Mouse (Mus musculus) cerebellum, postnatal 10 days (tissue): Measurements from ENCODE around the gene Pip5kl1.

Experiments
- DNase-seq, 2 experiments: peaks; one replicate each; pipeline ENCODE4 v3.0.0; 2021; ENCODE audit warnings: mixed read lengths in 2 of 2

Gene Pip5kl1

DNA sequence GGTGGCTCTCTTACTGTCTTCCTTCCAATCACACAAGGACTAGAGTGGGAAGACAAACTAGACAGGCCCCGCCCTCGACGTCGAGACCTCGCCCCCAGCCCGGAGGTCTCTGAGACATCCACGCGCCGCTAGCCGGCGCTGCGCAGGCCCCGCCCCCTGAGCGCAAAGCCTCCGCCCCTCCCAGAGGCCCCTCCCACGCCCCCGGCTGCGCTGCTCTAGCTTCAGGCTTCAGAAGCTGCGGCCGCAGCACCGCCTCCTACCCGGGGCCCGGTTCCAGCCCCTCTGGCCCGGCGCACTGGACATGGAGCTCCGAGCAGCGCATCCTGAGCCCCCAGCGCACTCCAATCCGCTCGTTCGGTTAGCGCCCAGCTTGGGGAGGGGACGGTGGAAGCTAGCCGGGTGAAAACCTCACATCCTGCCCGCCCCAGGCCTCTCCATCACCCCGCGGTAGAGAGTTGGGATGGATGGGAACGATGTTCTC, 12.3 kb downstream of the Pip5kl1 start, which contains the start of gene St6galnac4:
TSS of gene St6galnac4 (plus strand) at position 225 of the 481 bp plus-strand sequence.
- peak; percentile 97 to 98 for DNase-seq

DNA sequence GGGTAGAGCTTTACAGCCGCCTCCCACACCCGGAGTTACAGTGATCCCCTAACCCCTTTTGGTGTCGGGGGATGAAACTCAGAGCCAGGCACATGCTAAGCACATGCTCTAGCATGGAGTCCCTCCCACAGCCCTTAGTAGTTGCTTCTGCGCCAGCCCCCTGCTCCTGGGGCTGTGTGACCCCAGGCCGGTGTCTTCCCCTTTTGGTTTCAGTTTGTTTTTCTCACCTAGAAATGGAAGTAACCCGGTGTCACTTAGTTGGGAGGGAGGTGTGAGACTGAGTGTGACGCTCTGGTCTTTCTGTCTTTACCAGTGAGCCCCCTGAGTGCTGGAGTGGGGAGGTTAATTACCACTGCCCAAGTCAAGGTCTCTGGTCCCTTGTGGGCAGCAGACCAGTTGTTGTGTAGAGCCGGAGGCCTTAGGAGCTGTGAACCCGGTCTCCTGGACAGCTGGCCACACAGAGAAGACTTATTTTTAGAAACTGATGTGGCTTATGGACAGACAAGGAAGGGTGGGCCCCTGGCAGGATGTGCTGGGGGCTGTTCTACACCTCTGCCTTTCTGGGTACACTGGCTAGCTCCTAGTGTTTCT, 13.2 kb downstream of the Pip5kl1 start:
- DNase-seq = peak; percentile 32 to 43

DNA sequence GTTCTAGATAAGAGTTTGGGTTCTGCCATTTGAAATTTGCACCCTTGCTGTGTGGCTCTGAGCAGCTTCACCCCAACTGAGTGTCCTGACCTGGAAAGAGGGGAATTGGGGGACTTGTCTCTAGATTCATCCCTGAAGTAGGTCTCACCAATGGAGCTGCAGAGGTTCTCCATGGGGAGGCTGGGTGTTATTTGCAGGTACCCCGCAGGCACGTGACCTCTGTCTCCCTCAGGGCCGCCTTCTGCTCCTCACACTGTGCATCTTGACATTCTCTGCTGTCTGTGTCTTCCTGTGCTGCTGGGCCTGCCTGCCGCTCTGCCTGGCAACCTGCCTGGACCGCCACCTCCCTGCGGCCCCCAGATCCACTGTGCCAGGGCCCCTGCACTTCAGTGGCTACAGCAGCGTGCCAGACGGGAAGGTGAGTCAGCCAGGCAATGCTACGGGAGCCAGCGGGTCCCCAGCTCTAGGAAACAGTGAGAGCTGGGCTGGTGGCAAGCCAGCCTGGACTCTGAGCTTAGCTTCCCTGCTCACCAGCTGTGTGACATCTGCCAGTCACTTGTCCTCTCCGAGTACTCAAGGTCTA, 14.7 kb downstream of the Pip5kl1 start:
- peak; percentile 93 to 96 for DNase-seq

DNA sequence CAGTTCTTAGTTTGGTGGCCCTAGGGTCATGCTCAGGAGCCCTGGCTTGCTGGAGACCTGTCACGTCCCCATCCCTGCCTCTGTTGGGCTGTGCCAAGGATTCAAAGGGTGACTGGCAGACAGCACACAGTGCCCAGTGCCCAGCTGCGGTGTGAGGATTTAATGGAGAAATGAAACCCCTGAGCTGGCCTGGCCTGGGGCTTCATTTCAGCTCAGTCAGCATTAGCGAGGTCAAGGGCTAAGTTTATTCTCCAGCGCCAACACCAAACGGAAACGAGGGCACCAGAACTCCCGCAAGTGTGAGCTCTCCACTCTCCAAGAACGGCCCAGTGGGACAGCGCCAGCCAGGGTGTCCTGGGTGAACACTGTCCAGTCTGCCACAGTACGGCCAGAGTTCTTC, 15.6 kb downstream of the Pip5kl1 start:
- DNase-seq = peak; percentile 56 to 57

DNA sequence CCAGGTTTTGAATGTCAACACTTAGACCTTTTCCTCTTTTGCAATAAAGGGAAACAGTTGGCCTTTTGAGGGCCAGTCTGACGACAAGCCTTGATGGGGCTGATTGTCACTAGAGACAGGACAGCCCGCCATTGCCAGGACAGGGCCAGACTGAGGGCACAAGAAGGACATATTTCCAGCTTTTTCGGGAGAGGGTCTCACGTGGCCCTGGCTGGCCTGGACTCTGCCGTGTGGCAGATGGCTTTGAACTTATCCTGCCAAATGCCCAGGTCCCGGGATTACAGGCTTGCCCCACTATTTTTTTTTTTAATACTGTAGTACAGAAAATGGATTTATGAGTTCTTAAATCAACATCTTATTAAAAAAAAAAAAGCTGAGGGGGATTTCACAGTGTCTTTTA, 16.7 kb downstream of the Pip5kl1 start:
- DNase-seq = peak; percentile 67 to 80

DNA sequence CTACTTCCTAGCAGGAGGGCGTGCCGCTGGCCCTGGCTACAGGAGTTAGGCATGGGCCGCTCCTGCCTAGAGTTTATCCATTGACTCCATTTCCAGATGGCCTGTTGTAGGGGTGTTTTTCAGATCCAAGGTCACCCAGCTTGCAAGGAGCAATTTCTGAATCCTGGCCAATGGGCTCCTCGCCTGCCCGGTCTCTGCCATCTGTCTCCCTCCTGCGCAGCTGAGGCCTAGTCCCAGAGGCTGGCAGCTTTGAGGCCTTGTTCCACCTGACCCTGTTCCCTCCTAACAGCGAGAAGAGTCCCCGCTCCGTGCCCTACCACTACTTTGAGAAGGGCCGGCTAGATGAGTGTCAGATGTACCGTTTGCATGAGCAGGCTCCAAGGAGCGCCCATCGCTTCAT, 22.1 kb downstream of the Pip5kl1 start:
- DNase-seq = peak; percentile 94 to 96

DNA sequence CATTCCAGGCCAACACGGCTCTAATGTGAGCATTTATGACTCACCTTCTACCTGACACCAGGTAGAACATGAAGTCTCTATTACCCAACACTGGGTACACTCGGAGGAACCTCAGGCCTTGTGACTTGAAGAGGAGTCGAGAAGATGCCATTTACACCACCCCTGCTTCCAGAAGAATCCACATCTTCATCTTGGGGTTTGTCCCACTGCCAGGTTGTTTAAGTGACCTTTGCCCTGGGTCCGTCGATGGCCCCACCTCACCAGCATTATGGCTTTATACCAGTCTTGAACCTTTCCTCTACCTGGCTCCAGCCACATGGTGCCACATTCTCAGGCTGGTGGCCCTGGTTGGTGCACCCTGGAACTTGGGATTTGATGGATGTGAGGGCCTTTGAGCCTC, 22.7 kb downstream of the Pip5kl1 start:
- DNase-seq = no peak

DNA sequence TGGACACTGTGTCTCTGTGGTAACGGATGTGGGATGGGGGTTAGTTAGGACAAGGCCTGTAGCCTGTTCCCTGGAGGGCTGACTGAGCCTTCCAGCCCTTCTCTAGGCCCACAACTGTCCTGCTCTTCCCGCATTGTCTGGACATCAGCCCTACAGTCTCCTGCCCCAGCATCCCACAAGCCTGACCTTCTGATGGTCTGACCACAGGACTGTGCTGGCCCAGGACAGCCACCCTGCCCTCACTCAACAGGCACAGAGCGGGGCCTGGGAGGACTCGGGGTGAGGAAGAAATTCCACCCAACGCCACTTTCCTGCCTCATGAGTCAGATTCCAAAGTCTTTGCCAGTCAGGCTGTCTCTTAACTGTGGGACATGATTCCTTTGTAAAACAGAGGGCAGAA, 23.1 kb downstream of the Pip5kl1 start:
- DNase-seq = no peak

DNA sequence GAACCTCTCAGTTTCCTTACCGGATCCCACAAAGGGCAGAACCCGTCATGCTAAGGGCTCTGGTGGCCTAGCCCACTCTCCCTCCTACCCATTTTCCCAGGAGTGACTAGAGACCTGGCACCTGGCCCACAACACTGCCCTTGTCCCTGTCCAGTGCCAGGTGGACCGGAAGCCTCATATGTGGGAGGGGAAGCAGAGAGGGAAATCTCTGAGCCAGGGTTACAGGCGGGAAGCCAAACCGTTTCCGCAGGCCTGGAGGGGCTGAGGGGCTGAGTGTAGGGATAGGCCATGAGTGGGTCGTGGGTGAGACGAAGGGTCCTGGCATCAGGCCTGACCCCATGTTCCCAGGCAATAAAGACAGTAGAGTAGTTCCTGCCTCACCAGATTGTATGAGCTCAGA, 23.9 kb downstream of the Pip5kl1 start:
- DNase-seq = peak; percentile 88 to 92

DNA sequence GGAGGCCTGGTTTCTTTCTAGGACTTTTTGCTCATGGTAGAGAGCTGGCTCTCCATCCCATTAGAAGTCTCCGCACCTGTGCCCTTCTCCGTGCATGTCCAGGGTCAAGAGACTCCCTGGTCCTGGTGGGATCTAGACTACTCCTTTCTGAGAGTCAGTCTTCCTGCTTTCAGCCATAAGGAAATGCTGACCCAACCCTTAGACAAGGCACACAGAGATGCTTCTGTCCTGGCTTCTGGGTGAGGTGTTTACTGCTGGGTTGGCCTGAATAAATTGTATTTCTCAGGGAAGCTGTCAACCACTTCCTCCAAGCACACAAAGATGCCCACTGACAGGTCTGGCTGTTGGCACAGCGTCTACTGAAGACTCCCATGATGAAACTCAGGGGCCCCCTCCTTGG, 24.8 kb downstream of the Pip5kl1 start, which contains the start of gene St6galnac6:
TSS of gene St6galnac6 (plus strand) at position 301 of the 400 bp plus-strand sequence.
- DNase-seq = no peak

DNA sequence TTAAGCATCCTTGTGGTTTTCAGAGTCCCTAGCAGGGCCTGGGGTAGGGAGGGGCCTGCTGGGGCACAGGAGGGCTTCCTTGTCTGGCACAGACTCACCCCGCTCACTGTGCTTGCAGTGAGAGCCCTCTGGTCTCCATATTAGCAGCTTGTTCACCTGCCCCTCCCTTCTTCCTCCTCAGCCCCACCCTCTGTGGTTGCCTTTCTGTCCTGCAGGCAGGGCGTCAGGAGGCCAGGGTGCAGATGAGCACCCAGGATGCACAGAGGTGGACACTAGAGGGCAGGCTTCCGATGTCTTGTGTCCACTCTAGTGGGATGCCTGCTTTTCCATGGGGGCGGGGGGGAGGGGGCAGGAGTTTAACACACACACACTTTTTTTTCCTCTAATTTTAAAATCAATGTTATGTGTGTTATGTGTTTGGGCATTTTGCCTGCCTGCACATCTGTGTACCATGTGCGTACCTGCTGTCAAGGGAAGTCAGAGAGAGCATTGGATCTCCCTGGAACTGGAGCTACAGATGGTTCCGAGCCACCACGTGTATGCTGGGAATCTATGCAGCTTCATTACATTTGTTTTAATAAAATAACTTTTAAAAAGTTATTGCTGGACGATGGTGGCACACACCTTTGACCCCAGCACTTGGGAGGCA, 26.9 kb downstream of the Pip5kl1 start:
- DNase-seq = peak; percentile 69 to 71

DNA sequence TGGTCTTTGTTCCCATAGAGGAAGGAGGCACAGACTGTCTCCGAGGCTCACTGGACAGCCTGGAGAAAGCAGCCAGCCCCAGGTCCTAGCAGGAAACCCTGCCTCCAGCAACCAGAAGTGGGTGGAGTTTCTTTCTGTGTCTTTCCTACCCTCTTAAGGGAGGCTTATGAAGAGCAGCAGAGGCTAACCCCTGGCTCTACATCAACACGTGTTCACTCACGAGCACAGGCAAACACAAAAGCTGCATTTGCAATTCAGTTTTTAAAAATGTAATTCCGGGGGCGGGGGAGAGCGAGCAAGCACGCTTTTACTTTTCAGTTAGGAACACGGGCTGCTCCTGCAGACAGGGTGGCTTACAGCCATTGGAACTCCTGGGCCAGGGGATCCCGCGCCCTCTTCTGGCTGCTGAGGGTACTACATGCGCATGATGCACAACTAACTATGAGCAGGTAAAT, 28.0 kb downstream of the Pip5kl1 start:
- peak; percentile 96 to 98 for DNase-seq

DNA sequence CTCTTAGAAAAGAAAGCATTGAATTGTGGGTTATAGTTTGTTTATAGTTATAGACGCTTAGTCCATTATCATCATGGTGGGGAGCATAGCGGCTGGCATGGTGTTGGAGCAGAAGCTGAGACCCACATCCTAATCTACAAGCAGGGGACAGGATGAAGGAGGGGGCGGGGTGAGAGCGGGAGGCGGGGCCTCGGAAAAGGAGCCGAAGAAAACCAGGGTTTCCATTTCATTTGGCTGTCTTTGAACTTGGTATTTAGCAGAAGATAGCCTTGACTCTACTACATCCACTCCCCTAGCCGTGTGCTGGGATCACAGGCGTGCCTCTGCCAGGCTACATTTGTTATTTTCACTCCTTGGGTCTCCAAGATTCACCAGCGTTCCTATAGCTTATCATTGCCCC, 30.0 kb downstream of the Pip5kl1 start:
- DNase-seq = peak in 1 of 2 experiments; percentile 32

DNA sequence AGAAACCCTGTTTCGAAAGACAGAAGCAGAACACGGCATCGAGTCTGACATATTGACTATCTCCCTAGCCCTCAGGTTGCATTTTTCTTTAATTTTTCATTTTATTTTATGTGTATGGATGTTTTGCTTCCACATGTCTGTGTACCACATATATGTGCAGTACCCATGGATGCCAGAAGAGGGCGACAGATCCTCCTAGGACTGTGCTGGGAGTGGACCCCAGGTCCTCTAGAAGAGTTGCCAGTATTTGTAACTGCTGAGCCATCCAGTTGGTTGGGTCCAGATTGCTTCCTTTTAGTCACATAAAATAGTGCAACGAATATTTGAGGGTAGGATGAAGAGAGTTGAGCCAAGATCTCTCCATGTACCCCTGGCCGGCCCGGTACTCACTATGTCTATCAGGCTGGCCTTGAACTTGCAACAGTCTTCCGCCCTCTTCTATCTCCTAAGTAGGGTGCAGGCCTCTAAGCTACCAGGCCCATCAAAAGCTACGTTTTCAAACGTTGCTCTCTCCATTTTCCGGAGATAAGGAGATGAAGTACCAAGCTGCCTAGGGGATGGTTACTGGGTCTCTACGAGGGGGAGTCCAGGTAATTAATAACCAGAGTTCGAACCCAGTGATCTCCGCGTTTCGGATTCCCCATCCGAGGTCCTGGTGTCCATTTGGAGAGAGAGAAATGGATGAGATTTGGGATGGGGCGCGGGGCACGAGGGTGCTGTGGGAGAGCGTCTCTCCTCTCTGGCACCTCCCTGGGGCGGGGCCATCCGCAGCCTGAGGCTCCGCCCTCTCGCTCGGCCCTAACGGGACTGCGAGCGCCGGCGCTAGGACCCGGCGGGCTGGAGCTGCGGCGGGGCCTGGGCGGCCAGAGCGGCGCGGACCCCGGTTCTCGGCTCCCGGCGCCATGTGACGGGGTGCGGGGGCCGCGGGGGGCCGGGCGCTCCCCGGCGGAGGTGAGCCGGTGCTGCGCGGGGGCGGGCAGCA, 31.9 kb downstream of the Pip5kl1 start:
- peak; percentile 91 to 94 for DNase-seq

DNA sequence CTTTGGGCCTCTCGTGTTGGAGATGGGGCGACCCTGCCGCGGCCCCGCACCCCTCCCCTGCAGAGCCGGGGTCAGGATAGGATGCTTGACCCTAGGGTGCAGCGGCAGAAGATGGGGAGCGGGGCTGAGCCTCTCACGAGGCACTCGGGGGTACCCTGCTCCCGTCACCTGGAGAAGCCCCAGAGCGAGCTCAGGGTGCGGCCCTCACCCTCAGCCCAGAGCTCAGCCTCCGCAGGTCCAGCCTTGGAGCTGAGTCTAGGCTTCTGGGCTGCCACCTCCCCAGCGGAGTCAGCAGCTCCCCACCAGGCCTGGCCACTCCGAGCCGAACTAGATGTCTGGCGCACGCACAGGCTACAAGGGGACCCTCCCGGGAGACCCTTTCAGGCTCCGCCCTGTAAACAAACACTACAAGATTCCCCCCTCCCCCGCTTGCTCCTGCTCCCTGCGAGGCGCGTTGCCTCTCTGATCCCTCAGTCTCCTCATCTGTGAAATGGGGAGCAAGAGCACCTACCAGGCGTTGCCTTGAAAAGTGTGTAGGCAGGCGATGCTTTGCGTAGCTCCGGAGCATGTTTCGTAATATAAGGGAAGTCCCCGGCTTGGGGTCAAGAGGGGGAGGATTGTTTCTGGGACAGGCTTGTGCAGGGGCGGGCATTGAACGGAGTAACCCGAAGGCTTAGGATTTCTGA, 32.8 kb downstream of the Pip5kl1 start:
- peak; percentile 66 to 68 for DNase-seq

DNA sequence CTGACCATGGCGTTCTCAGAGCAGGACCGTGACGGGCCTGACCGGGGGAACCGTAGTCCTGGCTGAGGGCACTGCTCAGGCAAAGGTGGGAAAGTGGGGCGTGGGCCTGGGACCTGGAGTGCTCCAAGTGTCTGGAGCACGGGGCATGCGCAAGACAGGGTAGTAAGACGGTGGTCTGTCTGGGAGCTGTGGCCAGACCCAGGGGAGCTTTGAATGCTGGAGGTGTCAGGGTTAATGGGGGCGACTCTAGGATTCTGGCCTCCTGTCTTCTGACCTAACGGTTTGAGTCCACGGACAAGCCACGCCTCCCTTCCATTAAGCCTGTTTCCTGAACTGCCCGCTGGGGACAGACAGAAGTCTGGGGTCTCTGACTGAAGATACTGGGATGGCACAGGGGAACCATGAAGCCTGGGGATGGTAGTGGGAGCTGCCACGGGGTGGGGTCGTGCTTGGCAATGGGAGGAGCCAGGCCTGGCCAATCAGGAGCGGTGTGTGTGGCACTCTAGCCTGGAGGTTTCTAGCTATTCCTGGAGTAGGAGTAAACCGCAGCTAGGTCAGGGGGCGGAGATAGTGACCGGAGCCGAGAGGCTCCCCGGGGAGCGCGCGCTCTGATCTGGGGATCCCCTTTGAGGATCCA, 33.7 kb downstream of the Pip5kl1 start:
- DNase-seq = peak; percentile 67 to 68

DNA sequence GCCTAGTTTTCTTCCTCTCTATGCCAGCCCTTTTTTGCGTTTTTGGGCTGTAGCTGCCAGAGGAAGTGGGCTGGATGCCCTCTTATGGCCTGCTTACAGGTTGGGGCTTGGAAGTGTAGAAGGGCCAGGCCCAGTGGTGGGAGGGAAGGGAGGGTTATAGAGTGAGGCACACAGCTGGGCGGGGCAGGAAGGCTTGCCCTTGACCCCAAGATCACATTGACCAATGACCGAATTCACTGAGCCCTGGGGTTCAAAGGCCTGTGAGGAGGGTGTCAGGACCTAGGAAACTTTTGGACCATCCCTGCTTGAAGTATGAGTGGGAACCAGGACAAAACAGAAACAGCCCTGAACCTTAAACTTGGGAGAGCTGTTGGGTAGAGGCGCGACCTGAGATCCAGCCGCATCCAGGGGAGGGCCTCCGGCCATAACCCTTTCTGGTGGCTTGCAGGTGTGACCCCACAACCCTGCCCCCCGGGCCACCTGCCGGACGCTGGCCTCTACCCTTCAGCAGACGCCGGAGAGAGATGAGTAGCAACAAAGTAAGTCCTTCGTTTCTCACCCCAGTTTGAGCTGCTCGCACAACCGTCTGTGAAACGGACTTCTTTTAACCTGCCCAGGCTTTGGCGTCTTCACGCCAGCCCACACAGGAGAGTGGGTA, 34.3 kb downstream of the Pip5kl1 start:
- no peak for DNase-seq

DNA sequence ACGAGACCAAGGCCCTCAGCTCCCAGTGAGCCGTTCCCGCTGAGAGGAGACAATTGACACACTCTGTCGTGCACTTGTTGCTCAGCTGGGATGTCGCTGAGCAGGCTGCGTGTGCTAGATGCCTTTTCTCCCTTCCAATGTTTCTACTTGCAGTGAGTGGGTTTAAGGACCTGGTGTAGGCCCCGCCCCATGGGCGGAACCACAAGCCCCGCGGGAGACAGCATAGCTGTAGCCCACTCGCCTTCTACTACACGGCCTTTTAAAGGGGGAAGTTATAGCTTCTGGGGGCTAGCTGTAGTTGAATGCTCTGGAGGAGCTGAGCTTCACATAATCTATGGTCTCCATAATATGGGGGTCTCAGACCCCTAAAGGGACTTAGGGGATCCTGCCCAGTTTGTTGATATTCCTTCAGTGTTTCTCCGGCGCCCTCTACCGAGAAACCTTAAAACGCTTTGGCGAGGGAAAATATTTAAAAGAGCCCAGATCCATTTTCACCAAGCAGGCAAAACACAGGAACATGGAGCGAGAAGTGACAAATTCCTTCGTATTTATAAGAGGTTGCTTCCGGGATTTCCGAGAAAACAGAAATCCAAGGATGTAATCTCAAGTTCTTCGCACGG, 36.1 kb downstream of the Pip5kl1 start:
- peak in 1 of 2 experiments; percentile 53 for DNase-seq

DNA sequence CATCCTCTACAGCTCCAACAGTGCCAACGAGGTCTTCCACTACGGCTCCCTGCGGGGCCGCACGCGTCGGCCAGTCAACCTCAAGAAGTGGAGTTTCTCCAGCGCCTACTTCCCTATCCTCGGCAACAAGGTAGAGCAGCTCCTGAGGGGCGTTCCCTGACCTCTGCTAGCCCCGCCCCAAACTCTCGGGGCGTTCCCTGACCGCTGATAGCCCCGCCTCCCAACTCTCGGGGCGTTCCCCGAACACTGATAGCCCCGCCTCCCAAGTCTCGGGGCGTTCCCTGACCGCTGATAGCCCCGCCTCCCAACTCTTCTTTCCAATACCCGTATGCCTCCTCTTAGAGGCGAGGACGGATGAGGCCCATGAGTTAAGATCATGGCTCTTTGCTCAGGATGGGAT, 37.7 kb downstream of the Pip5kl1 start:
- DNase-seq = no peak

DNA sequence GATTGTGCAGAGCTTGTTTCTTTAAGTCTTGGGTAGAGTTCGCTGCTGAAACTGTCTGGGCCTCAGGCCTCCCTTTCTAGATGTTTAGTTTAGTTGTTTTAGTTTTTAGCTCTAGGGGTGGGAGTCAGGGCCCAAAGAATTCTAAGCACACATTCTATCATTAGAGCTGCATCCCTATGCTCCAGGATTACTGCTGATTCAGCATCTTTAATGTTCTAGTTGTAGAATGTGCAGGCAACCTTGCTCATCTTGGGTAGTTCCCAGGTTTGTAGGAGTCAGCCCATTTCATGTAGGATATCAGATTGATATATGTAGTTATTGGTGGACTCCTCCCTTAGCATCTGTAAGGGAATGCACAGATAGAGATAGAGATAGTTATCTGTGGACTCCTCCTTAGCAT, 42.5 kb downstream of the Pip5kl1 start:
- DNase-seq = no peak

DNA sequence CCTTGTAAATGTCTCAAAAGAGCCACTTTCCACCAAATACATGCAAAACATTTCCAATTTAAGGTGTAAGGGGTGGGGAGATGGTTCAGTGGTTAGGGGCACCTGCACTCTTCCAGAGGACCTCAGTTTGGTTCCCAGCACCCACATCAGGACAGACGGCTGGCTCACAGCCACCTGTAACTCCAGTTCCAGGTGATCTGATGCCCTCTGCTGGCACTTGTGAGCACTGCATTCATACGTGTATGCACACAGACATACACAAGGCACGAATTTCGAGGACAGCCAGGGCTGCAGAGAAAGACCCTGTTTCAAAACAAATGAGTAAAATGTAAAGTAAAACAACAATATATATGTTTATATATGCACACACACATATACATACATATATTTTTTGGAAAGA, 43.0 kb downstream of the Pip5kl1 start:
- peak; percentile 56 to 71 for DNase-seq
